ENCODE assay signal across 13 mouse cellular contexts in genomic region chr17:7197121-7197925, GRCm38 (mm10). TPM values are rescaled to one million over a fixed set of nuclear protein-coding genes. Genes with fewer than 3 reads are reported as not detected.
DNase-seq lines count a peak whose midpoint lies in the region; ATAC-seq and TF ChIP-seq lines count a peak whose summit lies in the region.
"Had no signal": no experiment of that assay in that cellular context is flagged by ENCODE, and none has a peak within 500 bp of the region (broad histone marks: within the 10 kb centered on the region; RNA-seq: fewer than 3 reads in every experiment).

No protein-coding gene starts in this region.

- no peak overlapping the region for H3K9ac ChIP-seq in heart, adult 2 months (ENCODE audit: low read depth, low read length)
- H3K9ac ChIP-seq in intestine, postnatal 0 days (ENCODE audit: low read depth, low read length) = no peak overlapping the region
- H3K9ac ChIP-seq: limb, embryonic 15.5 days; lung, embryonic 15.5 days had no signal

- no peak overlapping the region for H3K4me2 ChIP-seq in intestine, postnatal 0 days (replicated peaks; ENCODE audit: low read depth)
- H3K4me2 ChIP-seq: limb, embryonic 15.5 days; lung, embryonic 15.5 days had no signal

- H3K9me3 ChIP-seq in intestine, postnatal 0 days (ENCODE audit: control insufficient read depth) = no peaks in the 10 kb centered on the region
- H3K9me3 ChIP-seq: hindbrain, embryonic 10.5 days; limb, embryonic 15.5 days; lung, embryonic 15.5 days had no signal

- peak overlapping the region; percentile 9 for H3K27ac ChIP-seq in heart, adult 2 months
- 0 out of 2 replicates have a peak overlapping the region, but pooled peaks have one; percentile 0 for H3K27ac ChIP-seq in brown adipose tissue, adult 24 weeks (replicated peaks; ENCODE audit: low read depth, low read length)
- no peak overlapping the region for H3K27ac ChIP-seq in intestine, postnatal 0 days (ENCODE audit: low read depth, low read length)
- H3K27ac ChIP-seq: limb, embryonic 15.5 days; lung, embryonic 15.5 days; stomach, postnatal 0 days had no signal

- peaks cover 2% of the 10 kb centered on the region; the same call in 1 of the 2 replicates for H3K36me3 ChIP-seq in heart, adult 2 months (ENCODE audit: control insufficient read depth, insufficient read depth, low read length)
- no peaks in the 10 kb centered on the region for H3K36me3 ChIP-seq in intestine, postnatal 0 days (ENCODE audit: control insufficient read depth, insufficient read depth)
- H3K36me3 ChIP-seq: hindbrain, embryonic 10.5 days; limb, embryonic 15.5 days; lung, embryonic 15.5 days had no signal

- intact Hi-C loops in heart, adult 2 months (cut with DNase I) = loop anchor here (5.0 kb wide), 1 partner anchor 50 kb away; no protein-coding TSS in a partner anchor
- intact Hi-C loops in heart, postnatal 25 days (cut with DNase I) = no loop called here

- no peak for DNase-seq in heart, adult 2 months
- no peak for DNase-seq in heart, postnatal 25 days (ENCODE audit: low spot score)
- DNase-seq in layer of hippocampus, adult 11-12 months (ENCODE audit: low spot score) = peak; percentile 55
- no peak for DNase-seq in layer of hippocampus, postnatal 25 days (ENCODE audit: extremely low spot score in 1 of 2, low spot score in 1 of 2)
- no peak for DNase-seq in urinary bladder, postnatal 25 days (ENCODE audit: low spot score)
- DNase-seq in right cerebral cortex, adult 18-20 months = no peak
- DNase-seq: cerebellum, adult 2 months had no signal

- H3K79me2 ChIP-seq in heart, adult 2 months (replicated peaks; ENCODE audit: control insufficient read depth, insufficient read depth, low read length) = no peaks in the 10 kb centered on the region; the same call in 1 of the 2 replicates

- ATAC-seq in intestine, postnatal 0 days = 0 out of 2 replicates have a peak, but pooled peaks have one; percentile 31

- no peak for TF ChIP-seq POLR2A in heart, adult 2 months (IDR thresholded peaks at IDR 0.05; ENCODE audit: insufficient read depth, low read depth, low read length)

- 29% methylated on average over 9 of the region's 9 CpGs for WGBS in heart, adult 2 months
- WGBS in intestine, postnatal 0 days = 53% methylated on average over 9 of the region's 9 CpGs

- TF ChIP-seq EP300 in heart, adult 2 months (IDR thresholded peaks at IDR 0.05; ENCODE audit: insufficient read depth, low read depth, low read length) = no peak

- H3K4me3 ChIP-seq in heart, adult 2 months = no peak overlapping the region
- H3K4me3 ChIP-seq in brown adipose tissue, adult 24 weeks (ENCODE audit: insufficient read depth, low read depth, low read length) = no peak overlapping the region
- H3K4me3 ChIP-seq in intestine, postnatal 0 days (ENCODE audit: low read depth, low read length) = no peak overlapping the region
- H3K4me3 ChIP-seq: hindbrain, embryonic 10.5 days; limb, embryonic 15.5 days; lung, embryonic 15.5 days had no signal

- H3K4me1 ChIP-seq in heart, adult 2 months (ENCODE audit: control insufficient read depth, insufficient read depth, low read length) = peaks cover 20% of the 10 kb centered on the region
- H3K4me1 ChIP-seq in brown adipose tissue, adult 24 weeks (ENCODE audit: control insufficient read depth, insufficient read depth, insufficient read length, low read length) = peaks cover 17% of the 10 kb centered on the region
- H3K4me1 ChIP-seq in intestine, postnatal 0 days (replicated peaks; ENCODE audit: control insufficient read depth, insufficient read depth, low read length) = no peaks in the 10 kb centered on the region

- TF ChIP-seq CTCF in heart, adult 2 months (IDR thresholded peaks at IDR 0.05) = no peak
- TF ChIP-seq CTCF in intestine, postnatal 0 days (IDR thresholded peaks at IDR 0.05; ENCODE audit: low read depth) = no peak

- no peaks in the 10 kb centered on the region for H3K27me3 ChIP-seq in heart, adult 2 months (ENCODE audit: control insufficient read depth, insufficient read depth, low read length)
- no peaks in the 10 kb centered on the region for H3K27me3 ChIP-seq in intestine, postnatal 0 days (replicated peaks; ENCODE audit: control insufficient read depth, insufficient read depth, low read length)
- H3K27me3 ChIP-seq: limb, embryonic 15.5 days; lung, embryonic 15.5 days had no signal

RNA-seq across cellular contexts. Expression of gene Rps6ka2, which starts 27.4 kb away (rescaled TPM):
- 10 to 100 TPM; 33.6 to 33.7 TPM for total RNA-seq in heart, adult 2 months (2021)
- polyA plus RNA-seq in heart, adult 2 months (2012; rRNA removed) = 26.4 and 45.6 TPM in 2 replicates
- total RNA-seq in heart, postnatal 25 days (2021) = 10 to 100 TPM; 23.2 to 23.7 TPM
- total RNA-seq in layer of hippocampus, postnatal 25 days (2021) = 10 to 100 TPM; 34.3 TPM
- 1.3 and 2.2 TPM in 2 replicates for polyA plus RNA-seq in brown adipose tissue, adult 24 weeks (2012; ENCODE audit: insufficient read depth, insufficient read length, missing spikeins)
- 1.7 and 1.8 TPM in 2 replicates for polyA plus RNA-seq in intestine, postnatal 0 days (2015; fragmentation: Nextera tagmentation; extraction: Ambion mirVana)
